Mouse (Mus musculus): ENCODE data around the gene Gprin3. TPM values are rescaled to one million over a fixed set of nuclear protein-coding genes. Genes with fewer than 3 reads are reported as not detected.

The Gprin3 gene
- polyA plus RNA-seq, 1 experiment from 2014 or later, result not detected

GRCm38 (mm10) chr6:59303031-59303430 is 123.1 kb downstream of the Gprin3 start:
- H3K79me2 ChIP-seq (ENCODE audit: inconsistent target), result no peaks in the 10 kb centered on the region
- H3K27ac ChIP-seq, result no peak overlapping the region
- H3K36me3 ChIP-seq (ENCODE audit: inconsistent target), result no peaks in the 10 kb centered on the region
- 94% methylated on average over 1 of the region's 1 CpGs for WGBS (ENCODE audit: missing documents)
- H3K4me3 ChIP-seq (ENCODE audit: inconsistent target), result no peak overlapping the region

Other genes starting within 250 kb of the Gprin3 start
- 14.8 to 24.2 TPM (median 16.6 TPM) in 3 replicates for gene Tigd2, start 217.4 kb downstream of the Gprin3 start, polyA plus RNA-seq (2018)